Mouse (Mus musculus) olfactory bulb, adult 2 months (tissue): Measurements from ENCODE around the gene Kif5a. TPM values are rescaled to one million over a fixed set of nuclear protein-coding genes. Genes with fewer than 3 reads are reported as not detected.
A peak's percentile ranks its signal among the peaks of the same experiment; 100 is the strongest.

ENCODE experiments used
- H3K27ac ChIP-seq: fragments of 200-500 bp; 2 replicates; pipeline ENCODE4 v1.5.1; 2012; ENCODE audit warnings: low read depth, low read length; ENCODE audit not compliant: insufficient read depth
- H3K4me1 ChIP-seq: fragments of 200-500 bp; 2 replicates; pipeline ENCODE4 v1.6.1; 2012; ENCODE audit warnings: low read length; ENCODE audit not compliant: control insufficient read depth, insufficient read depth
- H3K4me3 ChIP-seq: fragments of 200-500 bp; 2 replicates; pipeline ENCODE4 v1.5.1; 2012; ENCODE audit warnings: mild to moderate bottlenecking, low read depth, low read length, moderate library complexity; ENCODE audit not compliant: insufficient read depth
- CTCF ChIP-seq: fragments of 200-500 bp; IDR thresholded peaks from 2 replicates; pipeline ENCODE4 v1.5.1; 2012; ENCODE audit warnings: low read depth, mild to moderate bottlenecking, low read length, moderate library complexity; ENCODE audit not compliant: insufficient read depth
- POLR2A ChIP-seq: fragments of 200-500 bp; IDR thresholded peaks from 2 replicates; pipeline ENCODE4 v1.6.1; 2012; ENCODE audit warnings: mild to moderate bottlenecking, low read depth, low read length, moderate library complexity; ENCODE audit not compliant: insufficient read depth
- WGBS: fragments of 180-500 bp; shearing (Covaris S2); methylation state at CpG from one replicate; pipeline ENCODE4 v1.1.7; 2018; 5-methylcytosine and 5-hydroxymethylcytosine counted together
- polyA plus RNA-seq: library from polyadenylated mRNA; stranded (reverse); fragments of >200 nt; gene quantifications from 2 replicates; pipeline ENCODE4 v1.2.4, GENCODE M21; 2012; ENCODE audit warnings: low replicate concordance; ENCODE audit not compliant: missing spikeins, insufficient read depth, insufficient read length

Kif5a gene
- polyA plus RNA-seq, 1 experiment = 160 TPM

GRCm38 (mm10) chr10:127290307-127290929 lies 27.3 kb upstream of the Kif5a start:
- under 1% methylated on average over 40 of the region's 47 CpGs for WGBS
- H3K27ac ChIP-seq = peak overlapping the region; percentile 99
- TF ChIP-seq CTCF = no peak
- TF ChIP-seq POLR2A = peak; percentile 53
- peak overlapping the region; percentile 78 for H3K4me3 ChIP-seq
- peaks cover 36% of the 10 kb centered on the region for H3K4me1 ChIP-seq

DNA sequence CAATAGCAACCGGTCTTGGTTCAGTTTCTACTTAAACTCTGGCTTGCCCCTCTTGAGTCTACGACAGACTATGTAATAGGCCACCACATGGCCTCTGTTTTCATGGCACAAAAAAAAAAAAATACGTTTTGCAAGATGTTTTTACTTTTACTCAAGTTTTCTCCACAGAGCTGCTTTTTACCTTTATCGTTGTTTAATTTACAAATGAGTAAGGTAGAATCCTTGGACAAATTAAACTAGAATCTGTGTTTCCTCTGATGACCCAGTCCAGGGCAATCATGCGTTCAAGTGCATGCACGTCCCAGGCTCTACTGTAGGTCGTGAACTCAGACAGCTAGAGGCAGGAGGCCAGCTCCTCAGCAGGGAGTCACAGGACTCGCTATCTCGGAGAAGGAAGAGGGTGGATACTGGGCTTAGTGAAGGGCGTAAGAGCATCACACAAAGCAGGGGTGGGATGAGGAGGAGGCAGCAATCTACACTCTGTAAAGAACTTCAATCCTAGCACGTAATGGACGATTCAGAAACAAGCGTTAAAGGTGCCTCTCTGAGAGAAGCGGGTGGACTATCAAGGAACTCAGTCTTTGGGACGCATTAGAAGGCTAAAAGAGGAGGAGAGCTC lies 26.5 kb upstream of the Kif5a start:
- WGBS = 1% methylated on average over 15 of the region's 15 CpGs
- TF ChIP-seq POLR2A = no peak
- TF ChIP-seq CTCF = no peak
- peak overlapping the region; percentile 99 for H3K27ac ChIP-seq
- H3K4me1 ChIP-seq = peaks cover 40% of the 10 kb centered on the region
- H3K4me3 ChIP-seq = peak overlapping the region; percentile 86

- Histone ChIP-seq H3K4me3 (peak within 1 kb of the TSS; percentile 86), H3K27ac (peak within 1 kb of the TSS; percentile 99), H3K4me1 (peaks cover 45% of the 10 kb centered on the region)
- TF ChIP-seq CTCF (no peak), POLR2A (peak; percentile 26)
- WGBS = under 1% methylated on average over 50 of the region's 65 CpGs
Observed at GRCm38 (mm10) chr10:127288800-127289572, 25.8 kb upstream of the Kif5a start, which contains the start of gene Mbd6. Mbd6 (minus strand) TSS chr10:127289018.

DNA sequence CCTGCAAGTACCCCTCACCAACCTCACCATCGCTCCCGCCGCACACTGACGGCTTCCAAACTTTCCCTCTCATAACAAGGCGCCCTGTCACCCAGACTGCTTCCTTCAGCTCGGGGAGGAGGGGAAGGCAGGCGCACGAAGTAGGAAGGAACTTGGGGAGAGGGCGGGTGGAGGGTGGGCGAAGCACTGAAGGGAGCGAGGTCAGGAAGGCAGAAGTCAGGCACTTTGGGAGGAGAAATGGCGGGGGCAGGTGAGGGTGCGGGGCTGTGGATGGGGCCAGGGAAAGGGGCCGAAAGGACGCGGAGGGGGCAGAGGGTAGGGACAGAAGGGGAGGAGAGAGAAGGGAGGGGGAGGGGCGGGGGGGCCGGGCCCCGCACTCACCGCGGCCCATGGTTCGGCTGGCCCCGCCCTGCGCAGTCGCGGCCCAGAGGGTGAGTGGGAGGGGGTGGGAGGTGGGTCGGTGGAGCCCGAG lies 25.2 kb upstream of the Kif5a start:
- H3K27ac ChIP-seq = peak overlapping the region; percentile 52
- H3K4me3 ChIP-seq = peak overlapping the region; percentile 86
- WGBS = 2% methylated on average over 23 of the region's 28 CpGs
- peaks cover 46% of the 10 kb centered on the region for H3K4me1 ChIP-seq
- TF ChIP-seq CTCF (no peak), POLR2A (no peak)

DNA sequence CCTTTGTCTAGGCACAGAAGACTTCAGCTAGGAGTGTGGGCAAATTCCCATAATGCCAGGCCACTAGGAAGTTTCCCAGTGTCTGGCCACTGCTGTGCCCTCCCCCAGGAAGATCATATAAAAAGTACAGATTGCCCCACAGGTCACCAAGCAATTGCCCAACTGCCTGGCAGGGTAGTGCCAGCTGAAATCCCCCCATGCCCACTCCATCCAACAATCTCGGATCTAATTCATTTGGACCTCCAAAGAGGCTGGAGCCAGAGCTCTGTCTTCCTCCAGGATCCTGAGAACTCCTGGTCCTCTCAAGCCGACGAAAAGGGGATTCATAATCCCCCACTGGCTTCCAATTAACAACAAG lies 24.8 kb upstream of the Kif5a start:
- H3K4me3 ChIP-seq = peak overlapping the region; percentile 86
- no peak for TF ChIP-seq POLR2A
- no peak for TF ChIP-seq CTCF
- WGBS = 0% methylated on average over 3 of the region's 3 CpGs
- H3K27ac ChIP-seq = peak overlapping the region; percentile 52; the same call in 1 of the 2 replicates
- peaks cover 46% of the 10 kb centered on the region for H3K4me1 ChIP-seq

DNA sequence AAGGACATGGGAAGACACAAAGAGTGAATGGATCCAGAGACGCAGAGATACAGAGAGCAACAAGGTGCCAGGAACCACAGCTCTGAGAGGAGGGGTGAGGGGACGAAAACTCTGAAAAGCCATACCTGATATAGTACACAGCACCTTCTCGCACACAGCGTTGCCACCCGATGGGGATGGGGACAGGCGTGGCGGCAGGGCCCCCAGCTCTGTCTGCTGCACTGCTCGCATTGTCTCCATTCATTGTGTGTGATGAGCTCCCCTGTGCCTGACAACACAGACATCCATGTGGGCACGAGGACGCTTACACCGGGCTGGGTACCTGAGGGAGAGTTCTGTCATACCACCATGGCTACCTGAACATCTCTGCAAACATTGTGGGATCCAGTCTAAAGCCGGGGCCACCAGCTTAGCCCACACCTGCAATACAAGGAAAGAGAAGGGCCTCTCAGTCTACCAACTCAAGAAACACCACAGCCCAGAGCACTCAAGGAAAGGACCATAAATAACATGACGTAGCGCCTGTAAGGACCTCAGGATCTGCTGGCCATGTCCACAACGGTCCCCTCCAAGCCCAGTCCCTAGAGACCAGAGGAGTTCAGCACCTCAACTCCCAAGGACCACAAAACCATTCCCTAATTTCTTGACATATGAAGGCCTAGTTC lies 24.3 kb upstream of the Kif5a start:
- peak overlapping the region; percentile 40; the same call in 1 of the 2 replicates for H3K27ac ChIP-seq
- TF ChIP-seq CTCF = no peak
- TF ChIP-seq POLR2A = no peak
- 52% methylated on average over 15 of the region's 15 CpGs for WGBS
- H3K4me1 ChIP-seq = peaks cover 46% of the 10 kb centered on the region
- H3K4me3 ChIP-seq = peak overlapping the region; percentile 86

DNA sequence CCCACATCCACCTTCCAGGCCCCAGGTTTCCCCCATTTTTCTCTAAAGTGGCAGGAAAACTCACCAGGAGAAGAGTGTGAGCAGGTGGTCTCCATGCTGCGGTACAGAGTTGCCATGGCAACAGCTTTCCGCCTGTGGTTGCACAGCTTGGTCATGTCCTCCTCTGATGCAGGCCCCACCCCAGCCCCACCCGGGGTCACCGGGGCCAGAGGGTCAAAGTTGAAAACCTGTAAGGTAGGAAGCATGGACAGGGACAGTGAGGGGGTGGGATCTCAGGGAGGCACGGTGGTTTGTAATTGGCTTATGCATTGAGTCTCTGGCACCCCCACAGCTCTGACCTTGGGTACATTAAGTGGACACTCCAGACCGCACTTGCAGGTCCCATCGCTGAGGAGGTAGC lies 23.6 kb upstream of the Kif5a start:
- TF ChIP-seq POLR2A = no peak
- Histone ChIP-seq H3K27ac (no peak overlapping the region), H3K4me1 (peaks cover 46% of the 10 kb centered on the region), H3K4me3 (0 out of 2 replicates have a peak overlapping the region, but pooled peaks have one; percentile 86)
- 50% methylated on average over 7 of the region's 7 CpGs for WGBS

GRCm38 (mm10) chr10:127286194-127286593 lies 23.0 kb upstream of the Kif5a start:
- WGBS = 42% methylated on average over 7 of the region's 7 CpGs
- Histone ChIP-seq H3K4me1 (peaks cover 43% of the 10 kb centered on the region), H3K4me3 (no peak overlapping the region), H3K27ac (no peak overlapping the region)
- no peak for TF ChIP-seq POLR2A
- TF ChIP-seq CTCF = no peak
